ENCODE assay signal across 8 mouse cellular contexts in the genomic region with DNA sequence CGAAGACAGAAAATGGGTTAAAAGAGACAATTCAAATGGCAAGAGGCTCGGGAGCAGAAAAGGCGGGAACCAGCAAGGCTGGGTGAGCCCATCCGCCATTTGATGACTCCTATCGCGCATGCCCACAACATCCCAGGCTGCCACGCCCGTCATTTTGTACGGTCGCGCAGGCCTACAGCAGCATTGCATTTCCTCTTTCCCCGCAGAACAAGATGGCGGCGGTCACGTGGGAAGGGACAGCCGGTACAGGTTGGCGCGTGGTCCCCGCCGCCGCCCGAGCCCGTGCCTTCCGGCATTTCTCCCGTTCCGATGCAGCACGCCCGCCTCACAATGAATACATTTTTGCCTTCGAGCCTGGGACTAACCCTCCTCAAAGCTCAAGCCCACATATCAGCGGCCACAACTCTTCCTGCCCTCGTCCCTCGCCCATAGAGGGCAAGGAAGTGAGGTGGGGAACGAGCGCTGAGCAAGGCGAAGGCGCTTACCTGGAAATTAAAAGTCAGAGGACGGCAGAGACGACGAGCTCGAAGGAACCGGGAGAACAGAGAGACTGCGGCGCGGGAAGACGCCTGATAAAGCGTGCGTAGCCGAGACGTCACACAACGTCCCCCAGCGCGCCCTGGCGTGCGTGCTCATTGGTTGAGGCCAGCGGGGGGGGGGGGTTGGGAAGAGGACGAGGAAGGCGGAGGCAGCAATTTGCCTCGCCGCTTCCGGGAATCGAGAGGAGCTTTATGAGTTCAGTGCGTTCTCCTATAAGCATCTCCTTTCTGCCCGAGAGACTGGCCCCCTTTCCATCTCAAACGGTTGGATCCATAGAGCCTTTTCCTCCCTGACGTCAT. TPM values are rescaled to one million over a fixed set of nuclear protein-coding genes. Genes with fewer than 3 reads are reported as not detected.
A peak's percentile ranks its signal among the peaks of the same experiment; 100 is the strongest.
DNase-seq lines count a peak whose midpoint lies in the region; ATAC-seq lines count a peak whose summit lies in the region.

A gene (minus strand): TSS at position 728 of the 839 bp plus-strand sequence.

- no peaks in the 10 kb centered on the region for H3K36me3 ChIP-seq in hindbrain, embryonic 11.5 days (ENCODE audit: control insufficient read depth, insufficient read depth, low read length)

- peak within 1 kb of the TSS; percentile 72 for H3K4me2 ChIP-seq in hindbrain, embryonic 11.5 days (replicated peaks; ENCODE audit: low read depth, low read length)

- peak within 1 kb of the TSS; percentile 88 for H3K27ac ChIP-seq in hindbrain, embryonic 11.5 days (ENCODE audit: low read depth, low read length)

- ATAC-seq in hindbrain, embryonic 11.5 days (ENCODE audit: low FRiP score) = peak; percentile 97

- H3K9me3 ChIP-seq in hindbrain, embryonic 11.5 days (ENCODE audit: control insufficient read depth, low read length) = no peaks in the 10 kb centered on the region

- peaks cover 4% of the 10 kb centered on the region; the same call in 1 of the 2 replicates for H3K4me1 ChIP-seq in hindbrain, embryonic 11.5 days (replicated peaks; ENCODE audit: control insufficient read depth, insufficient read depth, low read length)

- H3K4me3 ChIP-seq in hindbrain, embryonic 11.5 days (ENCODE audit: low read depth, low read length) = peak within 1 kb of the TSS; percentile 57

- no peaks in the 10 kb centered on the region for H3K27me3 ChIP-seq in hindbrain, embryonic 11.5 days (ENCODE audit: control insufficient read depth, insufficient read depth, low read length)

- DNase-seq in MN1 (ENCODE audit: low spot score) = peak; percentile 94
- DNase-seq in cerebellum, adult 9-10 months = peak; percentile 83
- peak; percentile 84 to 90 for DNase-seq in frontal cortex, adult 2 months (ENCODE audit: extremely low spot score in 1 of 2, low spot score in 1 of 2)
- peak; percentile 83 for DNase-seq in hindbrain, embryonic 11.5 days (ENCODE audit: low spot score)
- peak; percentile 69 to 79 for DNase-seq in layer of hippocampus, postnatal 10 days (ENCODE audit: low spot score in 2 of 2)
- DNase-seq in lung, postnatal 10 days = peak; percentile 92
- peak; percentile 79 for DNase-seq in ovary, postnatal 36 days (ENCODE audit: low spot score)
- peak; percentile 84 for DNase-seq in thymus, postnatal 25 days

- H3K9ac ChIP-seq in hindbrain, embryonic 11.5 days (ENCODE audit: low read depth, low read length) = peak within 1 kb of the TSS; percentile 83

- 12% methylated on average over 56 of the region's 65 CpGs for whole genome bisulfite sequencing in hindbrain, embryonic 11.5 days

RNA-seq across cellular contexts. Expression of the gene that starts here (rescaled TPM):
- 216 and 235 TPM in 2 replicates for polyA plus RNA-seq in frontal cortex, adult 2 months (2012; rRNA removed)
- polyA plus RNA-seq in hindbrain, embryonic 11.5 days (2014; fragmentation: Nextera tagmentation; extraction: Ambion mirVana) = 450 and 452 TPM in 2 replicates
- total RNA-seq in layer of hippocampus, postnatal 10 days (2021) = 100 to 1,000 TPM; 248 to 315 TPM

Comparison
In these comparisons a context has a peak if more than half of its experiments do, and no peak if none do; other contexts are left out.
1. Peak in every context shown above with its lines: DNase-seq, ATAC-seq, H3K4me3 ChIP-seq and H3K27ac ChIP-seq.